Mouse (Mus musculus): ENCODE results near the gene Atxn7l2.

- TF ChIP-seq EP300 (optimal IDR thresholded peaks at IDR 0.05) (no peak), CTCF (IDR thresholded peaks at IDR 0.05; ENCODE audit: low read depth) (no peak)
These were observed 35.8 kb downstream of the Atxn7l2 start for GRCm38 (mm10) chr3:108174672-108175531.
